ENCODE assay signal across 13 mouse cellular contexts in genomic region chr4:139203381-139203780, GRCm38 (mm10). TPM values are rescaled to one million over a fixed set of nuclear protein-coding genes. Genes with fewer than 3 reads are reported as not detected.
DNase-seq lines count a peak whose midpoint lies in the region; ATAC-seq and TF ChIP-seq lines count a peak whose summit lies in the region.
"Had no signal": no experiment of that assay in that cellular context is flagged by ENCODE, and none has a peak within 500 bp of the region (broad histone marks: within the 10 kb centered on the region; RNA-seq: fewer than 3 reads in every experiment).

No protein-coding gene starts in this region.

- in situ Hi-C loops in Patski (cut with MboI; ENCODE audit: low pct_unique_long_range_greater_than_20kb), result loop anchor here (10.0 kb wide), 1 partner anchor 51 kb away; no protein-coding TSS in a partner anchor

- ATAC-seq in Patski, result peak; percentile 23
- no peak for ATAC-seq in forebrain, embryonic 15.5 days (replicated peaks)

- H3K9ac ChIP-seq in forebrain, embryonic 15.5 days (replicated peaks), result no peak overlapping the region
- H3K9ac ChIP-seq: neural tube, embryonic 12.5 days had no signal

- peak; percentile 58 to 82 for DNase-seq in adrenal gland, adult (ENCODE audit: inconsistent age in 2 of 2, low spot score in 1 of 2)
- DNase-seq in adrenal gland, adult 8-10 months, result no peak
- no peak for DNase-seq in layer of hippocampus, adult 2 months (ENCODE audit: low spot score in 2 of 2)
- DNase-seq in layer of hippocampus, adult 11-12 months (ENCODE audit: low spot score), result no peak
- DNase-seq in Patski (ENCODE audit: low read depth, low spot score), result no peak
- no peak for DNase-seq in cerebellum, adult 9-11 months
- DNase-seq: cerebellum, postnatal 10 days; heart, postnatal 14 days; kidney, postnatal 4 days had no signal

- H3ac ChIP-seq in myocyte (ENCODE audit: control insufficient read depth, insufficient read length), result no peak overlapping the region

- whole genome bisulfite sequencing in forebrain, embryonic 15.5 days, result 74% methylated on average over 2 of the region's 2 CpGs

- H3K27me3 ChIP-seq in Patski, result no peaks in the 10 kb centered on the region
- no peaks in the 10 kb centered on the region for H3K27me3 ChIP-seq in myocyte (ENCODE audit: control insufficient read depth, insufficient read depth, insufficient read length)
- no peaks in the 10 kb centered on the region for H3K27me3 ChIP-seq in forebrain, embryonic 15.5 days
- H3K27me3 ChIP-seq: neural tube, embryonic 12.5 days had no signal

- no peak overlapping the region for H3K4me3 ChIP-seq in layer of hippocampus, adult 2 months
- no peak overlapping the region for H3K4me3 ChIP-seq in myocyte
- no peak overlapping the region for H3K4me3 ChIP-seq in forebrain, embryonic 15.5 days
- H3K4me3 ChIP-seq: limb, embryonic 10.5 days; neural tube, embryonic 12.5 days had no signal

- H3K4me1 ChIP-seq in forebrain, embryonic 15.5 days, result peaks cover 11% of the 10 kb centered on the region

- TF ChIP-seq POLR2A in myocyte (IDR thresholded peaks at IDR 0.05; ENCODE audit: insufficient read length, low read depth), result no peak

- no peak for TF ChIP-seq CTCF in layer of hippocampus, adult 2 months (conservative IDR thresholded peaks at IDR 0.05)
- TF ChIP-seq CTCF in Patski (IDR thresholded peaks at IDR 0.05), result no peak

- peaks cover 11% of the 10 kb centered on the region for H3K36me3 ChIP-seq in myocyte (ENCODE audit: control insufficient read depth, insufficient read depth)
- peaks cover 5% of the 10 kb centered on the region; the same call in 1 of the 2 replicates for H3K36me3 ChIP-seq in forebrain, embryonic 15.5 days

- POLR2A ChIA-PET in Patski (lab: Charles Lee), result interaction anchor here (1.0 to 1.8 kb wide), 3 partner anchors 14 to 81 kb away, joined by 3 to 4 read pairs (median 3); no protein-coding TSS in a partner anchor

- CTCF ChIA-PET in Patski (lab: Charles Lee), result interaction anchor here (0.7 to 1.1 kb wide), 3 partner anchors 11 to 29 kb away, joined by 3 read pairs; partner anchors contain the start of gene Capzb

- peaks cover 95% of the 10 kb centered on the region for H3K79me2 ChIP-seq in myocyte (ENCODE audit: control insufficient read depth, insufficient read depth)

- no peaks in the 10 kb centered on the region for H3K9me3 ChIP-seq in forebrain, embryonic 15.5 days
- H3K9me3 ChIP-seq: limb, embryonic 10.5 days; neural tube, embryonic 12.5 days had no signal

- H3K27ac ChIP-seq in layer of hippocampus, adult 2 months, result peak overlapping the region; percentile 58; the same call in 1 of the 2 replicates
- H3K27ac ChIP-seq in forebrain, embryonic 15.5 days (replicated peaks), result no peak overlapping the region
- H3K27ac ChIP-seq: limb, embryonic 10.5 days; neural tube, embryonic 12.5 days had no signal

- peak overlapping the region; percentile 53 for H3K4me2 ChIP-seq in myocyte (ENCODE audit: low read depth)
- no peak overlapping the region for H3K4me2 ChIP-seq in forebrain, embryonic 15.5 days (replicated peaks)
- H3K4me2 ChIP-seq: neural tube, embryonic 12.5 days had no signal

TF ChIP-seq in myocyte, 11 proteins besides CTCF, POLR2A, EP300 and RAD21:
- TF ChIP-seq TCF3 (IDR thresholded peaks at IDR 0.05; ENCODE audit: insufficient read length, low read depth) (no peak), MAX (IDR thresholded peaks at IDR 0.05; ENCODE audit: low read depth) (no peak), MYOG (IDR thresholded peaks at IDR 0.05; ENCODE audit: control insufficient read depth in 1 of 3, insufficient read depth in 1 of 3, insufficient read length in 2 of 3, low read depth in 2 of 3) (no peak), POLR2AphosphoS2 (IDR thresholded peaks at IDR 0.05; ENCODE audit: insufficient read length, low read depth) (no peak), MYOD1 (IDR thresholded peaks at IDR 0.05; ENCODE audit: control insufficient read depth in 1 of 3, insufficient read length in 2 of 3, low read depth in 2 of 3) (no peak), REST (IDR thresholded peaks at IDR 0.05; ENCODE audit: insufficient read depth, insufficient read length) (no peak), TCF12 (IDR thresholded peaks at IDR 0.05; ENCODE audit: insufficient read depth, poor library complexity, severe bottlenecking) (no peak), SRF (IDR thresholded peaks at IDR 0.05; ENCODE audit: control insufficient read depth, insufficient read length, low read depth) (no peak), USF1 (IDR thresholded peaks at IDR 0.05; ENCODE audit: low read depth) (no peak), CEBPB (IDR thresholded peaks at IDR 0.05; ENCODE audit: insufficient read depth, poor library complexity, severe bottlenecking) (no peak), E2F4 (IDR thresholded peaks at IDR 0.05; ENCODE audit: insufficient read depth) (no peak)

RNA-seq across cellular contexts. Expression of gene Capzb, which starts 10.7 kb away (rescaled TPM):
- 100 to 1,000 TPM; 357 to 412 (median 388) TPM for total RNA-seq in adrenal gland, adult 8-10 months (2022)
- 100 to 1,000 TPM; 374 to 416 TPM for total RNA-seq in layer of hippocampus, adult 2 months (2021)
- polyA plus RNA-seq in Patski (2021) (305 TPM), myocyte (2012; fragmentation: generic; extraction: Trizol) (247 TPM)
- 312 and 323 TPM in 2 replicates for polyA plus RNA-seq in forebrain, embryonic 15.5 days (2015; fragmentation: Nextera tagmentation; extraction: Ambion mirVana)

Comparison
In these comparisons a context has a peak if more than half of its experiments do, and no peak if none do; other contexts are left out.
1. DNase-seq: peak in adrenal gland, adult (2 of 2); none in adrenal gland, adult 8-10 months (single experiment), layer of hippocampus, adult 2 months (0 of 2), layer of hippocampus, adult 11-12 months (single experiment), Patski (single experiment) and cerebellum, adult 9-11 months (single experiment).